Mouse (Mus musculus): ENCODE measurements around the gene U2af2.

GRCm38 (mm10) chr7:5016920-5017319, 45.0 kb upstream of the U2af2 start:
- no peak for TF ChIP-seq CTCF (IDR thresholded peaks at IDR 0.05; ENCODE audit: control insufficient read depth, insufficient read depth, insufficient read length)
- no peak for TF ChIP-seq CEBPB (IDR thresholded peaks at IDR 0.05; ENCODE audit: low read depth)
- no peak for TF ChIP-seq FOSL1 (IDR thresholded peaks at IDR 0.05; ENCODE audit: insufficient read depth, low read length, poor library complexity, severe bottlenecking)
- TF ChIP-seq MAX (IDR thresholded peaks at IDR 0.05) = no peak
